Comparison of ENCODE assay signal across 8 mouse cellular contexts in the genomic region with DNA sequence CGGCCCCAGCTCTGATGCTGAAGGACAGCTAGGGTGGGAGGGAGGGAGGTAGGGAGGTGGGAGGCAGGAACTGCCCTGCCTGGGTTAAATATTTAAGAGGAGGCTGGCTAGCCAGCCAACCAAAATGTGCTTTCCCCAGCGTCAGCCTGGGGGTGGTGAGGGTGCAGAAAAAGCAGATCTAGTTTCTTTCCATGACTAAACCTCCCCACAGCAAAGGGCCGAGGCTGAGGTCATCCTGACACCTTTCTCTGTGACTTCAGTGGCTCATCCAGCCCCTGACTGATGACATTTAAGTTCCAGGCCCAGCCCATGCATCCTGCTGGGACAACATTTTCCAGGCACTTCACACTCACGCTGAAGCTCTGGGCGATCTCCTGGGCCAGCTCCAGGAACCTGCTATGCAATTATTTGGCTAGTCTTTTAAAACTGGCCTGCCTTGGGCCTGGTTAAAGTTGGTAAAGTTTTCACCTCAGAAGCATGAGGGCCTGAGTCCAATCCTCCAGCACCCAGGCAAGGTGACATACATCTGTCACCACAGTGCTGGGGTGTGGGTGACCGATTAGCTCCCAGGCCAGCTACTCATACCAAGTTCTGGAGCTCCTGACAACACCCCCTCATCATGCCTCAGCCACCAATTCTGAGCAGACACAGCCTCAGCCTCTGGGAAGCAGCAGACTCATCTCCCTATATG.
DNase-seq lines count a peak whose midpoint lies in the region; ATAC-seq and TF ChIP-seq lines count a peak whose summit lies in the region.

No protein-coding gene starts in this region.

- H3K4me3 ChIP-seq in spleen, adult 2 months (ENCODE audit: extremely low read depth, insufficient read depth, insufficient read length) = no peak overlapping the region
- H3K4me3 ChIP-seq in embryonic facial prominence, embryonic 14.5 days (ENCODE audit: low read depth, low read length) = no peak overlapping the region
- no peak overlapping the region for H3K4me3 ChIP-seq in kidney, adult 2 months (ENCODE audit: insufficient read depth, low read depth, low read length)
- H3K4me3 ChIP-seq in layer of hippocampus, adult 2 months = no peak overlapping the region
- H3K4me3 ChIP-seq in midbrain, embryonic 14.5 days (replicated peaks; ENCODE audit: low read depth, low read length) = no peak overlapping the region

- peak overlapping the region; percentile 14; the same call in 1 of the 2 replicates for H3K9ac ChIP-seq in embryonic facial prominence, embryonic 14.5 days (ENCODE audit: low read depth, low read length)
- no peak overlapping the region for H3K9ac ChIP-seq in midbrain, embryonic 14.5 days (replicated peaks; ENCODE audit: low read length)

- no peak for TF ChIP-seq CTCF in spleen, adult 2 months (IDR thresholded peaks at IDR 0.05; ENCODE audit: extremely low read depth, insufficient read depth, insufficient read length, insufficient replicate concordance)
- no peak for TF ChIP-seq CTCF in kidney, adult 2 months (conservative IDR thresholded peaks at IDR 0.05; ENCODE audit: insufficient read depth, insufficient read length, low read depth, low read length)
- no peak for TF ChIP-seq CTCF in layer of hippocampus, adult 2 months (conservative IDR thresholded peaks at IDR 0.05)

- no peak for TF ChIP-seq POLR2A in spleen, adult 2 months (IDR thresholded peaks at IDR 0.05; ENCODE audit: low read depth, low read length)
- no peak for TF ChIP-seq POLR2A in kidney, adult 2 months (IDR thresholded peaks at IDR 0.05; ENCODE audit: low read depth, low read length)

- H3K4me2 ChIP-seq in embryonic facial prominence, embryonic 14.5 days (ENCODE audit: low read depth, low read length) = no peak overlapping the region
- H3K4me2 ChIP-seq in midbrain, embryonic 14.5 days (ENCODE audit: low read length) = no peak overlapping the region

- no peaks in the 10 kb centered on the region for H3K36me3 ChIP-seq in spleen, adult 2 months (ENCODE audit: control insufficient read depth, insufficient read depth, low read length)
- no peaks in the 10 kb centered on the region for H3K36me3 ChIP-seq in embryonic facial prominence, embryonic 14.5 days (ENCODE audit: control insufficient read depth, insufficient read depth, low read length)
- H3K36me3 ChIP-seq in kidney, adult 2 months (ENCODE audit: control insufficient read depth, insufficient read depth, low read length) = no peaks in the 10 kb centered on the region
- H3K36me3 ChIP-seq in midbrain, embryonic 14.5 days (ENCODE audit: control insufficient read depth, insufficient read depth, low read length) = no peaks in the 10 kb centered on the region

- H3K27me3 ChIP-seq in spleen, adult 2 months (ENCODE audit: control insufficient read depth, insufficient read depth, low read length) = no peaks in the 10 kb centered on the region
- H3K27me3 ChIP-seq in embryonic facial prominence, embryonic 14.5 days (replicated peaks; ENCODE audit: control insufficient read depth, insufficient read depth, low read length) = no peaks in the 10 kb centered on the region
- no peaks in the 10 kb centered on the region for H3K27me3 ChIP-seq in kidney, adult 2 months (replicated peaks; ENCODE audit: control insufficient read depth, insufficient read depth, low read length)
- H3K27me3 ChIP-seq in midbrain, embryonic 14.5 days (ENCODE audit: control insufficient read depth, insufficient read depth, low read length) = no peaks in the 10 kb centered on the region; the same call in 1 of the 2 replicates

- peak overlapping the region; percentile 16; the same call in 1 of the 2 replicates for H3K27ac ChIP-seq in spleen, adult 2 months (ENCODE audit: insufficient read depth, low read length)
- H3K27ac ChIP-seq in embryonic facial prominence, embryonic 14.5 days (replicated peaks; ENCODE audit: low read depth, low read length) = peak overlapping the region; percentile 64
- H3K27ac ChIP-seq in kidney, adult 2 months (ENCODE audit: insufficient read depth, low read depth, low read length) = peak overlapping the region; percentile 62
- no peak overlapping the region for H3K27ac ChIP-seq in layer of hippocampus, adult 2 months
- no peak overlapping the region for H3K27ac ChIP-seq in midbrain, embryonic 14.5 days (replicated peaks; ENCODE audit: low read depth, low read length)

- DNase-seq in spleen, adult 2 months (ENCODE audit: low read depth in 1 of 2, low spot score in 2 of 2) = peak in 1 of 2 experiments; percentile 33
- no peak for DNase-seq in spleen, postnatal 4 days (ENCODE audit: low spot score in 2 of 2)
- DNase-seq in embryonic facial prominence, embryonic 14.5 days (ENCODE audit: low spot score) = peak; percentile 61
- DNase-seq in kidney, adult 2 months = peak; percentile 66
- no peak for DNase-seq in layer of hippocampus, adult 2 months (ENCODE audit: low spot score in 2 of 2)
- no peak for DNase-seq in layer of hippocampus, postnatal 25 days (ENCODE audit: extremely low spot score in 1 of 2, low spot score in 1 of 2)
- no peak for DNase-seq in midbrain, embryonic 14.5 days

- WGBS in spleen, adult 2 months = 52% methylated on average over 6 of the region's 6 CpGs
- WGBS in embryonic facial prominence, embryonic 14.5 days = 16% methylated on average over 6 of the region's 6 CpGs
- 17% methylated on average over 6 of the region's 6 CpGs for WGBS in kidney, adult 2 months
- 35% methylated on average over 6 of the region's 6 CpGs for WGBS in midbrain, embryonic 14.5 days

- peak; percentile 45 for ATAC-seq in embryonic facial prominence, embryonic 14.5 days (ENCODE audit: low read depth)
- ATAC-seq in megakaryocyte, adult 5-6 weeks (ENCODE audit: poor library complexity, severe bottlenecking) = peak; percentile 45; the same call in 1 of the 2 replicates
- ATAC-seq in midbrain, embryonic 14.5 days (ENCODE audit: low FRiP score, low TSS enrichment) = no peak

- no peaks in the 10 kb centered on the region for H3K9me3 ChIP-seq in embryonic facial prominence, embryonic 14.5 days (ENCODE audit: control insufficient read depth, low read length)
- no peaks in the 10 kb centered on the region for H3K9me3 ChIP-seq in midbrain, embryonic 14.5 days (ENCODE audit: control insufficient read depth, low read length)

- peaks cover 32% of the 10 kb centered on the region for H3K4me1 ChIP-seq in spleen, adult 2 months (ENCODE audit: control insufficient read depth, insufficient read depth, insufficient read length)
- H3K4me1 ChIP-seq in embryonic facial prominence, embryonic 14.5 days (ENCODE audit: control insufficient read depth, insufficient read depth, low read length) = peaks cover 34% of the 10 kb centered on the region
- peaks cover 8% of the 10 kb centered on the region for H3K4me1 ChIP-seq in kidney, adult 2 months (ENCODE audit: control insufficient read depth, insufficient read depth, low read length)
- peaks cover 19% of the 10 kb centered on the region for H3K4me1 ChIP-seq in midbrain, embryonic 14.5 days (ENCODE audit: control insufficient read depth, insufficient read depth, low read length)

Comparison
In these comparisons a context has a peak if more than half of its experiments do, and no peak if none do; other contexts are left out.
1. DNase-seq: peak in embryonic facial prominence, embryonic 14.5 days (single experiment) and kidney, adult 2 months (single experiment); none in spleen, postnatal 4 days (0 of 2), layer of hippocampus, adult 2 months (0 of 2), layer of hippocampus, postnatal 25 days (0 of 2) and midbrain, embryonic 14.5 days (single experiment).
2. H3K27ac ChIP-seq: peak in spleen, adult 2 months (single experiment), embryonic facial prominence, embryonic 14.5 days (single experiment) and kidney, adult 2 months (single experiment); none in layer of hippocampus, adult 2 months (single experiment) and midbrain, embryonic 14.5 days (single experiment).